Mouse (Mus musculus) mouse trophoblast stem cell (cell line): ENCODE measurements around the gene Oas1d.

Source experiments
- in situ Hi-C, 2 experiments: fragments of 300-500 bp; cut with MseI, MboI; formaldehyde crosslinking; loops; 2 replicates in 1 of 2; 3 replicates in 1 of 2; pipeline ENCODE4 v1.15.1; 2025

Gene Oas1d

DNA sequence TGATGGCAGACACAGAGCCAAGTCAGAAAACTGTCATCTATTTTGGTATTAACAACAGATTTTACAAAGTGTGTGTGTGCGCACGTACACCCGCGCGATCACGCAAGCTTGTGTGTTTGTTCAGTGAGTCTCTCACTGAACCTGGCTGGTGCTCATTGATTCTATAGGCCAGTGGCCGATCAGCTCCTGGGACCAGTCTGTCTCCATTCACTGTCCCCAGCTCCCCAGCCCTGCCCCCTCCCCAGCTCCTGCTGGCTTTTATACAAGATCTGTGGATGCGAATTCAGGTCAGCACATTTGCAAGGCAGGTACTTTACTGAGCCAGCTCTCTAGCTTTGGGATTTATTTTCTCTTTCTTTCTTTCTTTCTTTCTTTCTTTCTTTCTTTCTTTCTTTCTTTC is 54.5 kb downstream of the Oas1d start:
- in situ Hi-C loops: no loop called here

- in situ Hi-C loops: no loop called here
Measured at GRCm38 (mm10) chr5:120969703-120970102, 55.4 kb downstream of the Oas1d start.
